Mouse (Mus musculus) CD4-positive, CD25-positive, alpha-beta regulatory T cell, adult 9 weeks (primary cell): Measurements from ENCODE around the gene Gm10061. TPM values are rescaled to one million over a fixed set of nuclear protein-coding genes. Genes with fewer than 3 reads are reported as not detected.

Source experiments
- polyA plus RNA-seq: library from polyadenylated mRNA; unstranded; fragments of 100-300 nt; shearing (Covaris generic); gene quantifications from one replicate; pipeline ENCODE4 v1.2.1, GENCODE M21; 2017

Gm10061 gene
- polyA plus RNA-seq, result not detected

GRCm38 (mm10) chr16:89150786-89151185, at the start of gene Gm10061:
Gene Gm10061 (plus strand): TSS chr16:89151086.

GRCm38 (mm10) chr16:89140551-89140950, 10.3 kb upstream of the Gm10061 start, which contains the start of gene Gm6358:
Gene Gm6358 (plus strand): TSS chr16:89140851.

GRCm38 (mm10) chr16:89157652-89158051, 6.8 kb downstream of the Gm10061 start, which contains the start of gene Gm9789:
Gene Gm9789 (plus strand): TSS chr16:89157952.

GRCm38 (mm10) chr16:89169190-89169589, 18.3 kb downstream of the Gm10061 start, which contains the start of gene Gm7735:
Gene Gm7735 (plus strand): TSS chr16:89169490.

GRCm38 (mm10) chr16:89174435-89174834, 23.5 kb downstream of the Gm10061 start, which contains the start of gene 1110057P08Rik:
Gene 1110057P08Rik (plus strand): TSS chr16:89174735.

Other genes starting within 250 kb of the Gm10061 start
- gene Krtap19-9b, start 218.8 kb upstream of the Gm10061 start, polyA plus RNA-seq, result not detected
- not detected for gene Krtap16-3, start 188.2 kb upstream of the Gm10061 start, polyA plus RNA-seq
- not detected for gene Krtap22-2, start 140.3 kb upstream of the Gm10061 start, polyA plus RNA-seq
- gene Gm10229, start 135.8 kb upstream of the Gm10061 start, polyA plus RNA-seq, result not detected
- not detected for gene Krtap6-1, start 119.4 kb upstream of the Gm10061 start, polyA plus RNA-seq
- gene Gm10228, start 109.6 kb upstream of the Gm10061 start, polyA plus RNA-seq, result not detected
- gene Krtap6-5, start 103.2 kb upstream of the Gm10061 start, polyA plus RNA-seq, result not detected
- gene 1110025L11Rik, start 87.1 kb upstream of the Gm10061 start, polyA plus RNA-seq, result not detected
- gene Krtap6-3, start 67.1 kb upstream of the Gm10061 start, polyA plus RNA-seq, result not detected
- gene Gm6358, start 10.2 kb upstream of the Gm10061 start, polyA plus RNA-seq, result not detected
- gene Gm9789, start 6.9 kb downstream of the Gm10061 start, polyA plus RNA-seq, result not detected
- not detected for gene Gm7735, start 18.4 kb downstream of the Gm10061 start, polyA plus RNA-seq
- not detected for gene 1110057P08Rik, start 23.6 kb downstream of the Gm10061 start, polyA plus RNA-seq
- not detected for gene Krtap20-2, start 54.8 kb downstream of the Gm10061 start, polyA plus RNA-seq